Mouse (Mus musculus): ENCODE measurements at regions not wholly inside any gene's neighbourhood (a gene's known extent, or its start where the extent isn't known, plus 50 kb on each side); places are given as distances from the start of the nearest gene placed in this dataset.

DNA sequence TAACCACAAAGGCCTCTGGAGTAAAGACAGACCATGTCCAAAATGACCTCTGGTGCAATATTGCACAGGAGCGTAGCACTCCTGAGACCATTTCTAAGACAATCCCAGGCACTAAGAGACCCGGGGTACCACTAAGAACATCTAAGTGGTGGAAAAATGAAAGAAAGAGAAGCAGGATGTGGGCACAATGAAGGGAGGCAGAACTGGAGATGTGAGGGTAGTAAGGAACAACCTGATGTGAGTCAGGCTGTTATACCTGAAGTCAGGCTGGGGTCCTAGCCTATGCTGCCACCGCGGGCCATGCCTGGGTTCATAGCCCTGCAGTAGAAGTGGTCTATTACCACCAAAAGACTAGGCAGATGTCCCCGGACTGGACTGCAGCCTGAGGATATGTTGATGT, 1051.4 kb downstream of the Gsdmc2 start:
- TF ChIP-seq POLR2A (IDR thresholded peaks at IDR 0.05; ENCODE audit: low read depth, low read length) (no peak), CTCF (IDR thresholded peaks at IDR 0.05; ENCODE audit: extremely low read depth, insufficient read depth, insufficient read length, insufficient replicate concordance) (no peak)

Data from spleen, adult 2 months (tissue).